In genomic region chr6:114959012-114959398, GRCm38 (mm10) we compare ENCODE assay signal across 15 mouse cellular contexts.
"Had no signal": no experiment of that assay in that cellular context is flagged by ENCODE, and none has a peak within 500 bp of the region (broad histone marks: within the 10 kb centered on the region; RNA-seq: fewer than 3 reads in every experiment).

No protein-coding gene starts in this region.

- H3K4me3 ChIP-seq: liver, embryonic 15.5 days; megakaryocyte, embryonic 14.5 days; midbrain, embryonic 15.5 days; neural tube, embryonic 12.5 days; stomach, embryonic 15.5 days had no signal

- DNase-seq: kidney, adult 9 months; kidney, postnatal 14 days; right cerebral cortex, postnatal 14 days; thymus, postnatal 36 days had no signal

- H3K27ac ChIP-seq: liver, embryonic 15.5 days; macrophage; midbrain, embryonic 15.5 days; neural tube, embryonic 12.5 days; stomach, embryonic 15.5 days had no signal

- H3K4me2 ChIP-seq: liver, embryonic 11.5 days; liver, embryonic 15.5 days; midbrain, embryonic 11.5 days; midbrain, embryonic 15.5 days; neural tube, embryonic 12.5 days; stomach, embryonic 15.5 days had no signal

- H3K4me1 ChIP-seq: liver, embryonic 15.5 days; megakaryocyte, embryonic 14.5 days; midbrain, embryonic 15.5 days; neural tube, embryonic 12.5 days had no signal

- H3K36me3 ChIP-seq: liver, embryonic 15.5 days; midbrain, embryonic 15.5 days; neural tube, embryonic 12.5 days; stomach, embryonic 15.5 days had no signal

- H3K9me3 ChIP-seq: liver, embryonic 15.5 days; midbrain, embryonic 15.5 days; neural tube, embryonic 12.5 days; stomach, embryonic 15.5 days had no signal

- ATAC-seq: hindbrain, embryonic 16.5 days; inflammation-experienced regulatory T-cells, adult 6 months; intestine, postnatal 0 days; midbrain, embryonic 15.5 days had no signal

- H3K9ac ChIP-seq: liver, embryonic 15.5 days; midbrain, embryonic 15.5 days; neural tube, embryonic 12.5 days; stomach, embryonic 15.5 days had no signal

- H3K27me3 ChIP-seq: liver, embryonic 15.5 days; midbrain, embryonic 15.5 days; neural tube, embryonic 12.5 days; stomach, embryonic 15.5 days had no signal
